Mouse (Mus musculus) heart, postnatal 36 days (tissue): Measurements from ENCODE around the gene Camta1. TPM values are rescaled to one million over a fixed set of nuclear protein-coding genes. Genes with fewer than 3 reads are reported as not detected.
A peak's percentile ranks its signal among the peaks of the same experiment; 100 is the strongest.

ENCODE experiments used
- DNase-seq, 2 experiments: peaks; one replicate each; pipeline ENCODE4 v3.0.0; 2021 to 2022
- intact Hi-C: fragments of 180-260 bp; cut with DNase I; formaldehyde crosslinking; loops from one replicate; pipeline ENCODE4 v1.15.1; 2025
- total RNA-seq, 2 experiments: library from RNA; stranded (reverse); gene quantifications; 2 replicates each; pipeline ENCODE4 v1.2.3; 2021

Gene Camta1
- total RNA-seq, 2 experiments from 2014 or later, result 217 to 218 TPM

DNA sequence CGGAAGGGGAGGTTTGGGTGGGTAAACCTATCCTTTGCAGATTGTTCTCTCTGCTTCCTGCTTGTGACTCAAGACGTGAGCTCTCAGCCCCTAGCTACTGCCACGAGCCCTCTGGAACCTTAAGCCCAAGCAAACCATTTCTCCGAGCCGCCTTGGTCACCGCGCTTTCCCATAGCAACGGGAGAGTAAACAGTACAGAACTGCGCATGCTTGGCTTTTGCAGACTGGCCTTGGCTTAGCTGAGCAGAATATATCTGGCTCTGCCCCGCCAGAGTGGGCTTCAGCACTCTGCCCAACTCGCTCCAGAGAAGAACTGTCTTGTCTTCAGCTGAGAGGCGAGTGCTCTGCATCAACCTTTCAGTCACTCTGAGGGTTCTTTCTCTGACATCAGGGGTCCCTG, 509.9 kb downstream of the Camta1 start:
- DNase-seq, result no peak
- intact Hi-C loops, result no loop called here

DNA sequence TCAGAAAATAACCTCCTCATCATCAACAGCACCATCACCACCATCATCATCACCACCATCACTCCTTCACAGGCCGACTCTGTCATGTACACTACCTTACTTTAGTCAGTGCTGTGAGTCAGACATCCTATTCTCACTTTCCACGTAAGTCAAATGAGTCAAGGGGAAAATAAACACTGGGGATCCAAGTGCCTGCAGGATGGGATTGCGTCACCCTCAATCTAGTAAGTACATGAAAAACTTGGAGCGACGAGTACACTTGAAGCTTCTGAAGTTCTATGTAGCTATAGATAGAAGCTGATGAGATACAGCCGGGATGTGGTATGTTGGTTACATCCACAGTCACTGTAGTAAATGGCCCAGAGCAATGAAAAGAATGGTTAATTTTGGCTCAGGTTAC, 514.1 kb downstream of the Camta1 start:
- intact Hi-C loops, result no loop called here
- DNase-seq, result no peak

DNA sequence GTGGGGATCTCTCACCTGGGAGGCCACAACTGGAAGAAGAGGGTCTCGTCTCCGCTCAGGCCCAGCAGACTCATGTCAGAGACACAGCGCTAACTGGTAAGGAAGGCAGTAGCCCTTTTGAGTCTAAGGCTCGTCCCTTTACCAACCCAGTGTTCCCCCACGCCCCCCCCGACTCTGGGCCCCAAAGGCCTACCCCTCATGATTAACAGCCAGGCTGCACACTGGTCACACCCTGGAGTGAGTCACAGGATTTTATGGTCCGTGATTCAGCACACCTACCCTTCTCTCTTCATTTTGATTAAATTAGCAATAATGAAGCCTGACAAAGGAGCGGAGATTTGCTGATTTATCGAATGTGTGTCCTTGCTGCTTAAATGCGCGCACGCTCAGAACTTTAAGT, 515.0 kb downstream of the Camta1 start:
- intact Hi-C loops, result no loop called here
- no peak for DNase-seq

DNA sequence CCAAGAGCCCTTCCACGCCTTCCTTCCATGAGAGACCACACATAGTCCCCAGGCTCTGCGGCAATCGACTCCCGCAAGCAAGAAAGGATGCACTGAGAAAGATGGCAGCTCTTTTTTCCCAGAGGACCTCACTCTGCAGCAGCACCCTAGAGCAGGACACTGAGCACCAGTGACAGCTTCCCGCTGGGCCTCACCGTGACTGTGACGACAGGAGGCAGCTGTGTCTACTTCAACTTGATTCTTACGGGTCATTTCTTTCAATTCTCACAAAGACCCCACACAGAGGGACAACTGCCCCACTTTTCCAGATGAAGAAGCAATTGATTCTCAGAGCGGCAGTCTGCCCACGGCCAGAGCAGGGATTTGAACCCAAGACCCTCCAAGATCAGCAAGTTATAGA, 516.9 kb downstream of the Camta1 start:
- intact Hi-C loops, result no loop called here
- no peak for DNase-seq

DNA sequence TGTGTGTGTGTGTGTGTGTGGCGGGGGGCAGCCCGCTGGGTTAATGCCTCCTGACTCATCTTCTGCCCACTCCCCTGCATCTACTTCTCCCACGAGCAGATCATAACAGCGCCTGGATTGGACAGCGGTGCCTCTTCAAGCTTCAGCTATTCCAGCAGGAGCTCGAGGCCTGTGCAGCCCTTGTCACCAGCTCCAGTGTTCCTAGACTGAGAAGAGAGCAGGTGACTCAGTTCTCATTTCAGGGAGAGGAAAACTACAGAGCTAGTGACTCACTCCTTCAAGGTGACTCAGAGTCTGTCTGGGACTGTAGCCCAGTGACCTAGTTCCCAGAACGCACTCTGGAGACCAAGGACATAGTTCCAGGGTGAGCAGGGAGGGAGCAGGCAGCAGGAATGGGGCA, 522.3 kb downstream of the Camta1 start:
- peak in 1 of 2 experiments; percentile 7 for DNase-seq
- intact Hi-C loops, result loop anchor here (10.0 kb wide), 1 partner anchor 515 kb away; no protein-coding TSS in a partner anchor

DNA sequence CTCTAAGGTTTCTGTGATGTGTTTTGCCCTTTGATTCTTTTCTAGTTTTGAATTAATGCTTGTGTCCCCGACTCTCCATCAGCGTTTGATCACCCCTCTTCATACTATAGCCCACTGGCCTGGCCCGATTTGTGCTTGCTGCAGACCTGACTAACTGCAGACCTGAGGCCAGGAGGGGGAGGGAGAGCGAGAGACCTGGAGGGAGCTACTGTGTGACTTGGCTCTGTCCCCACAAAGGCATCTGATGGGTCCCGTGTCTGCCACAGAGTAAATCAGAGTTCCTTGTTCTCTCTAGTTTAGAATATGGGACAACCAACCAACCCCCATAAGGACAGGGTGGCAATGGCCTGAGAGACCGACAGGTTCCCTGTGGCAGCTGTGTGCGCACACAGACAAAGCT, 522.7 kb downstream of the Camta1 start:
- DNase-seq, result no peak
- intact Hi-C loops, result loop anchor here (10.0 kb wide), 1 partner anchor 516 kb away; no protein-coding TSS in a partner anchor

DNA sequence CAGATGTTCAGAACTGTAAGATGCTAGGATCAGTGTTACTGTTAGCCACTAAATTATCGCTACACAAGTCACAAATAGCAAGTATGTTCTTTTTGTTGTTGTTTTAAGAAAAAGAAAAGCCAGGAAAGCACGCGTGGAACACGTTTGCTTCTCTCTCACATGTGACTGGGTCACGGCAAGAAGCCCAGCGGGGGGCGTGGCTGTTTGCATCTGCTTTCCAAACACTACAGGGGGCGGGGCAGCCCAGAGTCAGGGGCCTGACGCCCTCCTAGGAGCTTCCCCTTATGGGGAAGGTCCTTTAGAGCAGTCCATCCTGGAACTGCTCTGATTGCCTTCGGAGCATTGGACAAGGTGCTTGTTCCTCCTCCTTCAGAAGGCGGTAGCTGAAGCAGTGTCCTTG, 524.1 kb downstream of the Camta1 start:
- intact Hi-C loops, result loop anchor here (10.0 kb wide), 1 partner anchor 517 kb away; no protein-coding TSS in a partner anchor
- DNase-seq, result no peak

DNA sequence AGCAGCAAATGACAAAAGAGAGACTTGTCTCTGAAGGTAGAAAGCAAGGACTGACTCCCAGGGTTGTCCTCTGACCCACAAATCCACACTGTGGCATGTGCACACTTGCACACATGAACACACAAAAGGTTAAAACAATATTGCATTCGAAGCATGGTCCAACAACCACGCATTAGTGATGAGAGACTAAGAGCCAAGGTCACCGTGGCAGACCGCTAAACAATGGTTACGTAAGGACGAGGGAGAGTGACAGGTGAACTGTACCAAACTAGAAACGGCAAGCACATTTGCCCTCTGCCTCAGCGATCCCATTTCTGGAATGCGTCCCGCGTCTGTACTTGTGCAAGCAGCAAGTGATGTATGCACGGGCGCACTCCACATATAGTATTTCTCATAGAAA, 525.3 kb downstream of the Camta1 start:
- intact Hi-C loops, result loop anchor here (10.0 kb wide), 1 partner anchor 518 kb away; no protein-coding TSS in a partner anchor

DNA sequence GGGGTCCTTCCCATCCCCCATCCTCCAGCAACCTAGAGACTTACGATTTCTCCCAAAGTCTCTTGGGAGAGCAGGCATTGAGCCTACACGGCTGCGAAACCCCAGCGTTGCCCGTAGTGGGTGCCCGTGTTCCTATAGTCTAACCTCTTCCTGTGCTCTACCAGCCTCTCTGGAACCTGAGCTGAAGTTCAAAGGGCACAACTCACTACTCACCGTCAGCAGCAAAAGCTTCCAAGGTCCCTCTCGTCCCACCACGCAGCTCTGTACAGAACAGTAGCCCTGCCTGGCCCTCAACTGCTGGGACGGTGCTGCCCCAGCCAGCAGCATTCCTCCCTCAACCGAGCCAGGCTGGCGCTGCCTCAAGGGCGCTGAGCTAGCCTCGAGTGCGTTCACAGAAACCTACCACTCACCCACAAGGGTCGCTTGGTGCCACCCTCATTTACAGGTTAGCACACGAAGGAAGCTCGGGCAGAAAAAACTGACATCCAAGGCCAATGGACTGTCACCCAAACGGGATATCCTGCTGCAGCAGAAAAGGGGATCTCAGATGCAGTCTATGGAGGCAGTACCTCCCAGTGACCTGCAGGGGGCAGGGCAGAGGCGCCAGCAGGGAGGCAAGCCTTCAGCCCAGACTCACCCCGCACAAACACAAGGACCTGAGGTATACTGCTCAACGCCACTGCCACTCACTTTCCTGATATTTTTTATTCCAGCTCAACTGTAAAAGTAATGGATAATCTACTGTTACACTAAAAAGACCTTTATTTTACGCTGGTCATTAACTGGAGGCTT, 526.5 kb downstream of the Camta1 start:
- intact Hi-C loops, result loop anchor here (10.0 kb wide), 1 partner anchor 520 kb away; no protein-coding TSS in a partner anchor
- peak; percentile 32 to 40 for DNase-seq

More for the DNA sequence above, 525.3 kb downstream of the Camta1 start:
- DNase-seq, result no peak

DNA sequence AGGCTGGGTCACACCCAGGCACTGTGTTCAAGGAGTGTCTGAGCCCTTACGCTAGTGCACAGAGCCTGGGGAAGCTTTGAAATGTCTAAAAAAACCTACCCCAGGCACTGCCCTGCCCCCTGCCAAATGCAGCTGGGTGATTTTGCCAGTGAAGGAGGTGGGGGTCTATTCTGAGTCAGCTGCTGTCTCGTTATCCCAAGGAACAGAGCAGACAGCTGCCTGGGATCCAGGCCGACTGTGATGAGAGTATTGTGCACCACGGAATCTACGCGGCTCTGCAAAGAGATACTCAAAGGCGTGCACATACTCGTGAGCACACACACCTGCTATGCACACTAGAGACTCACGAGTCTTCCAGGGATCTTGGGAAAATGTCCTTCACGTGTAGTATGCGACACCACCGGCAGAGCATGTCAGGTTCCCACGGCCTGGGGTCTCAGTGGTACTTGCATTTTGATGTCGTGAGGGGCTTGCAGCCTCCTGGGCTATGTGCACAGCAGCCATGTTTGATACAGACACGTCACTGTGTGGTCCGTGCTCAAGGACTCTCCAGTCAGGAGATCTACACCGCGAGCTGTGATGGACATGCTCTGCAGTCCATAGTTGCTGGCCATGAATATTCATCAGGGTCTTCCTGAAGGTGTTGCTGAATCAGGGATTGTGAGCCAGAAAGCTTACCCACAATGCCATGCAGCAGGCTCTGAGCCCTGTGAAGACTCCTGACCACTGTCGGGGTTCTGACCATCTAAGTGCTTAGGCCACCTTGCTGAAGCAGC, 529.4 kb downstream of the Camta1 start:
- DNase-seq, result no peak
- intact Hi-C loops, result loop anchor here (10.0 kb wide), 1 partner anchor 523 kb away; no protein-coding TSS in a partner anchor

DNA sequence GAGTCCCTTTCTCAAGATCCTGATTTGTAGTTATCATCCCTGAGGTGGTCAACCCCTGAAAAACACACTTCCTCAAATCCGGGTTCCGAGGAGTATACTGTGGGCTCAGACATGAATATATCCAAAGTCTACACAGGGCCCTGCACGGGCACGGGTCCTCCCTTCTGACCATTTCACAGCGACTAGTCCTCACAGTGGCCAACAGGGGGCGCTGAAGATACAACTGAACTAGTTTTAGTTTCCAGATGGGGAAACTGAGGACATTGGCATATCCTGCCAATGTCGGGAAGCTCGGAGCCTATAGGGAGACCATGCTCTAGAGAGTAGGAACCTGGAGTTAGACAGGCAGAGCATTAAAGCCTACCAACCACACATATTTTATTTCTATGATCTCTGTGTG, 530.7 kb downstream of the Camta1 start:
- no peak for DNase-seq
- intact Hi-C loops, result loop anchor here (10.0 kb wide), 1 partner anchor 524 kb away; no protein-coding TSS in a partner anchor

DNA sequence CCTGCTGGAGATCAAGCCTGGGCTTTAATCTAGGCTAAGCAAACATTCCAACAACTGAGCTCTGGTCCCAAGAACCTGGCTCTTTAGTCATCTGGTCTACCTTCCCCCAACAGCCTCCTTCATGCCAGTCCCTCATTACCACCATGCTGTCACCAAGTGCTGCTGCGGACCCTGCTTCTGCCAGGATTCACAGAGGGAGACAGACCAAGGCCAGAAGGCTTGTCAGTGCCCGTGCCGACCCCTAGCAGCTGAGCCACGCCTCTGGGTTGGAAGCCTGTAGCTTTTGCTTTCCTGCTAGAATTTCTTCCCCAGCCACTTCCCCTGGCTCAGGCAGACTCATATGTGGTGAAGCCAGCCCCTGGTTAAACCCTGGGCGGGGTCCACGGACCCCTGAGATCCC, 533.6 kb downstream of the Camta1 start:
- intact Hi-C loops, result no loop called here
- no peak for DNase-seq

DNA sequence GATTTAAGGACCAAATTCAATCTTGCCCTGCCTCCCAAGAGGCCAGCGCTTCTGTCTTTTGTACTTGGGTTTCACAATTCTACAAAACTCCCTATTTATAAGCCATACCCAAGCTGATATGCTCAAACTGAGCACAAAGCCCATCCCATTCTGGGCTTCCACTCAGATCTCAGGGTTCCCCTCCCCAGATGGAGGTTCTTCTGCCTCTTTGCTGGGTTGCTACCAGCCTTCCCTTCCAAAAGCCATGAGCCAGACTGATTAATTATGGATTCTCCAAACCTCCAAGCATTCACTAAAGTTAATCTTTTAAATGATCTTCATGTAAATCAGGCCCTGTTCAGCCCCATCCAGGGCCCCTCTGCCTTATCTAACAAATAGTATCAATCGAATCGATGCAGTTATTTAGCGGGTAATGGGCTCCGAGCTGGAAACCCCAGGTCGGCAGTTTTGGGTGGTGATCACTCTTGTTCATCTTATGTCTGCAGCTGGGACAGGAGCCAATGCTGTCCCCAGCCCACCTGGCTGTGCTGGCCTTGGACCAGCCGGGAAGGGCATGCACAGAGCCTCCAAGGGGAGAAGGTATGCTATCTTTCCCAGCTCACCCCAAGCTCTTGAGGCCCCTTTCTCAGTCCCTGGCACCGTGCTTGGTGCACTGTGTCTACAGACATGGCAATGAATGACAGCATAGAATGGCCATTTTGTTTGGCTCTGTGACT, 534.5 kb downstream of the Camta1 start:
- intact Hi-C loops, result no loop called here
- no peak for DNase-seq

DNA sequence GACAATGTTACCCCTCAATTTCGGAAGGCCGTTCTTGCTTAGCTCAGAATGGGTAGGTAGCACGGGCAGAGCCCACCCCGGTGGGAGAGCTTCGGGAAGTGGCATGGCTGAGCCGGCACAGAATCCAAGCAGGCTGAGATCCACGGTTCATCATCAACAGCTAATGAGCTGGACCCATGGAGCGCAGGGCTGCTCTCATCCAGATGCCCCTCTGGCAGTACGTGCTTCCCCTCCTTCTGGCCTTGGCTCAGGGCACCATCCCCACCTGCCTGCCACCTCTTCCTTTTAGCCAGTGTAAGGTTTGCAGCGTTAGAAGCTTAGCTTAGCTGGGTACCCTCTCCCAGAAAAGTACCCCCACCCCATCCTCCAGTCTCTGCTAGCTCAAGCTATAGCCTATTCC, 545.2 kb downstream of the Camta1 start:
- DNase-seq, result no peak

DNA sequence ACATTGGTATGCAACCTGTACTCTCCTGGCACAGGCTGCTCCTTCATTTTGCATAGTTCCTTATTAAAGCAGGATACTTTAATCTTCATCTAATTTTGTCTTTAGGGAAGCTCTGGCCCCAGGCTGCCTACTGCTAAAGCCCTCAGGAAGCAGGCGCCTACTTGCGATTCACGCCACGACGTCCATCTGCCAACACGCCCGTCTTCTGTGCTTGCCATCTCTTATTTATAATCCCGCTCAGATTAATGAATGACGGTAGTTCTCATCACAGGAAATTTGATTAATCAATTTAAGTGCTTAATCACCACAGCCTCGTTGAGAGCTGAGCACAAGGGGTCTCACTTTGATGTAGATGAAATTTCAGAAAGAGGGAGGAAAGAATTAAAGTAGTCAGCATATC, 546.0 kb downstream of the Camta1 start:
- DNase-seq, result no peak
- intact Hi-C loops, result no loop called here

More for the DNA sequence above, 545.2 kb downstream of the Camta1 start:
- intact Hi-C loops, result no loop called here

DNA sequence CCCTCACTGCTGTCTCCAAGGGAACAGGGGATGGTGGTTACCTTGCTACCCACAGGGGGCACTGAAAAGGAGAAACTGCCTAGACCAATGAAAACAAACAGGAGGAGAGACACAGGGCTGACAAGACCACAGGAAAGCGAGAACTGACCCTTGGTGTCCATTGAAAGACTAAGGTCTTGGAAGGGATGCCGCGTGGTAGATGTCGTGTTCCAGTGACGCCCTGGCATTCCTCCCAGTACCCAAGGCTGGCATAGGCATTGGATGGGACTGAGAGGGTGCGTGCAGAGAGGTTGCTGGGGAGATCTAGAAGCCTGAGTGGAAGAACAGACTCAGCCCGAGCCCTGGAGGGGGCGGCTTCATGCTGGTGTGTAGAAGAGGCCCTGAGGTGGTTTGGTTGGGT, 550.9 kb downstream of the Camta1 start:
- intact Hi-C loops, result no loop called here
- no peak for DNase-seq

DNA sequence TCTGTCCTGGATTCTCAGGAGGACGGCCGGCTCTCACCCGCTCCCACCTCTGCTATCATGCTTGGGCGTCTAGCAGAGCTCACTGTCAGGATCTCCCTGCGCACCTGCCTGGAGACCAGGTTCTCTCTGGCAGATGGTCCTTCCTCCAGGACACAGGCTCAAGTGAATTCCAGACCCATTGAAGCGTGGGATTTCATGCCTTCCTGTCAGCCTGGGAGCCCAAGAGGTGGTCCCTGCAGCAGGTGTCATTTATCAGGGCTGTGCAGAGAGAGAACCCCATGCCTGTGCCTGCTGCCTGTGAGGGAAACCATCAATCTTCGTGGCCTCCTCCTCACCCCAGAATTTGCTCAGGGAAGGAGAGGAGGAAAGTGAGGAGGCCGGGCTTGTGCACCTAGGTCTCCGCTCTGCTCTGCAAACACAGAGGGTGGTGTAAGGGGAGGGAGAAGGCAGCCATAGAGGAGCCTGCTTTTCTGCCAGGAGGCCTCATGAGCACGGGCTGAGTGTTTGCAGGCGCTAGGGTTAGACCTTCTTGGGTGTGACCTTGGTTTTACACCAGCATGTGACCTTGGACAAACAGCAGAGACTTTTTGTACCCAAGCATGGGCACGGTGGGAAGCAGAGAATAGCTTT, 551.5 kb downstream of the Camta1 start:
- intact Hi-C loops, result no loop called here
- no peak for DNase-seq

DNA sequence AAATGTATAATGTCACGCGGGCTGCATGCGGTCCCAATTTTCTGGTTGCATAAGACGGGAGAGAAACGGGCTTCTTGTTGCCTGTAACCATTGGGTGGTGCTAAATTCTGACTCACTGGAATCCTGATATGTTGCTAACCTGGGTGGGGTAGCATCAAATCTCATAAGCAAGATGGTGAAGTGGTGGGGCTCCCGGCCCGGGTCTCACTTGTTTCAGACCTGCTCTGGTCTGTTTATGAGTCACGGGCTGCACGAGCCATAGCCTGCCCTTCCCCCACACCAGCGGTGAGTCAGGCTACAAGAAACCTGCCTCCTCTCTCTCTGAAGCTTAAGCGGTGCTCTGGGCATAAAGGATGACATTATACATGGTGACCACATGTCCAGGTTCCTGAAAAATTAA, 554.8 kb downstream of the Camta1 start:
- intact Hi-C loops, result no loop called here
- DNase-seq, result no peak

DNA sequence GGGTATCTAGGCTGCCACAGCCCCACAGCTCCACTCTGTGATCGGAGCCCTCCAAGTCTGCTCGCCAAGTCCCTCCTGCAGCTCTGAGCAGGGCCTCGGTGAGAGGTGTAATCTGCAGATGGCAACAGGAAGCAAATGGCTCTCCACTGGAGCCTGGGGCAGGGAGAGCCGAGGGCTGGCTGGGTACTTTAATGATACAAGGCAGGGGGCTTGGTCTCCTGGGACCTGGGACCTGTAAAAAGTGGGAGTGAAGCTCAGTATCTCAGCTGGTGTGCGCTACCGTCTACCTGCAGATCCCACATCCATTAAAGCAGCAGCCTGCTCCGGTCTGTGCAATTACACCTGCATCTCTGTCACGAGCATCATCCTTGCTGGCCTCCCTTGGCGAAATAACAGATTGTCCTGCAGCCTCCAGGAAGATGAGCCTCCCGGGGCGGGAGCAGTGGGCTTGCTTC, 555.3 kb downstream of the Camta1 start:
- intact Hi-C loops, result no loop called here
- no peak for DNase-seq

DNA sequence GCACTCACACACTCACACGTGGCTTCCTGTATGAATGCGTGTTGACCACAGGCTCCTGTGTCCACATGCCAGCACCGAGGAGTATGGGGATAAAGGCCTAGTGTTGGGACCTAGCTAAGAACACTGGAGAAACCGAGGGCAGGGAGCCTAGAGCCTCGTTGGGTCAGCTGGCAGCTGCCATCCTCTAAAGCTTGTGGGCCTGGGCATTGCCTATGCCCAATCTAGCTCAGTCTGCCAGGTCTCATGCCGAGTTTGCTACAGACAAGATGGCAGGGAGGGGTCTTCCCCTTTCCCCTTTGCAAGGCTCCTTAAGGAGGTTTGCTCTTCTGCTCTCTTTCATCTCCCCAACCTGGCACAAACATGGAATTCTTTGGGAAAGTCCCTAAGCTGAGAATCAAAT, 555.9 kb downstream of the Camta1 start:
- intact Hi-C loops, result no loop called here
- DNase-seq, result no peak
